Mouse (Mus musculus): ENCODE results near the gene Clasp1.
"Not testable (repeated sequence)": the region's sequence is repeated elsewhere in the genome, so short reads cannot be mapped to it uniquely, and the experiment has no call there.

Gene Clasp1

DNA sequence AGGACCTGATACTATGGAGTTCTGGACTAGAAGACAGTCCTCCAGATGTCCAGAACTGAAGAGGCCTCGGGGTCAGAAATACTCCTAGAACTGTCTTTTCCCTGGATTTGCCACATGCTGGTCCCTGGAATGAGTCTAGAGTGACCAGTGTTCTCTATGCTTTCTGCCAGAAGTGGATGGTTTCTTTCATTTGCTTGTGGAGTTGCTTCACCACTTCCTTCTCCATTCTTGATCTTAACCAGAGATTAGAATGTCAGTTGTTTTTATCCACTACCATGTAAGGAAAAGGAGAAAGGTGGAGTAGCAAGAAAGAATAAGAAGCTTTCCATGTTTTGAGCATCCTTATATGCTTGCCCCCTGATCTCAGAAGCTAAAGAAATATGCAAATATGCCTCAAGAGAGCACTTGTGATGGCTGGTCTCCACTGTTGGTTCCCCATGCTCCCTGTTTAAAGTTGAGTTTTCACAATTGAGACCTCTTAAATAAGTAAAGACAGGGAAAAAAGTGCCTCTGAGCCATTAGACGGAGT lies 191.4 kb downstream of the Clasp1 start:
- in situ Hi-C loops (cut with MseI, MboI), result no loop called here

GRCm38 (mm10) chr1:118581179-118581578 lies 192.3 kb downstream of the Clasp1 start:
- in situ Hi-C loops (cut with MseI, MboI), result no loop called here

- in situ Hi-C loops (cut with MseI, MboI), result no loop called here
Measured at GRCm38 (mm10) chr1:118589721-118590120, 200.9 kb downstream of the Clasp1 start.

GRCm38 (mm10) chr1:118592933-118593332 lies 204.1 kb downstream of the Clasp1 start:
- in situ Hi-C loops (cut with MseI, MboI), result no loop called here

- in situ Hi-C loops (cut with MseI, MboI), result no loop called here
Measured at GRCm38 (mm10) chr1:118595395-118595794, 206.5 kb downstream of the Clasp1 start.

GRCm38 (mm10) chr1:118597475-118598213 lies 208.8 kb downstream of the Clasp1 start:
- in situ Hi-C loops (cut with MseI, MboI), result no loop called here

- in situ Hi-C loops (cut with MseI, MboI), result no loop called here
Measured at GRCm38 (mm10) chr1:118598339-118598738, 209.5 kb downstream of the Clasp1 start.

DNA sequence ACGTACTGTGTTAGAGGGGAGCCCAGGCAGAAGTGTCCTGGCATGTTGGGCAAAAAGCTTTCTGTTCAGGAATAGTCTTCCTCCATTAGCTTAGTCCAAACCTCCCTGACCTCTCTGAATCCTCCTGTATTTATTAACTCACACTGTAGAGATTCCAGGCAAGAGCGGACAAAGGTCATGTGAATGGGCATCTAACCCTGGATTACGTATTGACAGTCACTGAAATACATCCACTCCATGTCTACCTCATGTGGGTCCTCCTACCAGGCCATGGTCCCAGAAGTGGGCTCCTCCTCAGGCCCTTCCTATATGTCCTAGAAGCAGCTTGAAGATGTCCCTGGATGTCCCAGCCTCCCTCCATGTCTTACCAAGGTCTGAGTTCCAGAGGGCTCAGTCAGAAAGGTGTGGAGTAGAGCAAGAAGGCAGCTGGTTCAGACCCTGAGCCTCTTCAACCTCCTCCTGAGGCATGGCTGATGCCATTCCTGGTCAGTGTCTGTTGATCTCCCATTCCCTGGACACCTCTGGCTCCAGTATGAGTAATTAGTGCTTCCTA lies 224.8 kb downstream of the Clasp1 start:
- in situ Hi-C loops (cut with MseI, MboI), result no loop called here

- in situ Hi-C loops (cut with MseI, MboI), result not testable (repeated sequence)
Measured at GRCm38 (mm10) chr1:118621055-118621454, 232.2 kb downstream of the Clasp1 start.

GRCm38 (mm10) chr1:118622857-118623256 lies 234.0 kb downstream of the Clasp1 start:
- in situ Hi-C loops (cut with MseI, MboI), result no loop called here

GRCm38 (mm10) chr1:118625461-118625860 lies 236.6 kb downstream of the Clasp1 start:
- in situ Hi-C loops (cut with MseI, MboI), result no loop called here

- in situ Hi-C loops (cut with MseI, MboI), result no loop called here
Measured at GRCm38 (mm10) chr1:118625921-118626320, 237.1 kb downstream of the Clasp1 start.

DNA sequence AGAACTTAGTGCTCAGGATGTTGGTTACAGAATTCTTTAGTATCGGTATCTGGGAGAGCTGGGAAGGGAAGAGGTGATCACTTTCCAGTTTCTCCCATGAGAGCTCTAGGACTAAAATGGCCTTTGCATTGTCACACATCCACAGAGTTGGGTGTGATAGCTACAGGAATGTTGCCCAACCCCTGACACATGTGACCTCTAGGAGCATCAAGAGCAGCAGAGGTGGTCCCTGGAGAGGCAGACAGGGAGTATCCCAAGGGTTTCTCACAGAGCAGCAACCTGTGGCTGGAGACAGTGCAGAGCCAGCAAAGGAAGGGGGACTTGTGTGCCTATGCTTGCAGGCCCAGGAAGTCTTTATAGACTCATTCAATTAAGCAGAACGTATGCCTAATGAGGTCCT lies 237.6 kb downstream of the Clasp1 start:
- in situ Hi-C loops (cut with MseI, MboI), result no loop called here

GRCm38 (mm10) chr1:118627781-118628464 lies 239.1 kb downstream of the Clasp1 start, which contains the start of gene Tfcp2l1:
Gene Tfcp2l1 (plus strand): TSS chr1:118627945.
- in situ Hi-C loops (cut with MseI, MboI), result no loop called here

- in situ Hi-C loops (cut with MseI, MboI), result no loop called here
Measured at GRCm38 (mm10) chr1:118633415-118633980, 244.6 kb downstream of the Clasp1 start.

DNA sequence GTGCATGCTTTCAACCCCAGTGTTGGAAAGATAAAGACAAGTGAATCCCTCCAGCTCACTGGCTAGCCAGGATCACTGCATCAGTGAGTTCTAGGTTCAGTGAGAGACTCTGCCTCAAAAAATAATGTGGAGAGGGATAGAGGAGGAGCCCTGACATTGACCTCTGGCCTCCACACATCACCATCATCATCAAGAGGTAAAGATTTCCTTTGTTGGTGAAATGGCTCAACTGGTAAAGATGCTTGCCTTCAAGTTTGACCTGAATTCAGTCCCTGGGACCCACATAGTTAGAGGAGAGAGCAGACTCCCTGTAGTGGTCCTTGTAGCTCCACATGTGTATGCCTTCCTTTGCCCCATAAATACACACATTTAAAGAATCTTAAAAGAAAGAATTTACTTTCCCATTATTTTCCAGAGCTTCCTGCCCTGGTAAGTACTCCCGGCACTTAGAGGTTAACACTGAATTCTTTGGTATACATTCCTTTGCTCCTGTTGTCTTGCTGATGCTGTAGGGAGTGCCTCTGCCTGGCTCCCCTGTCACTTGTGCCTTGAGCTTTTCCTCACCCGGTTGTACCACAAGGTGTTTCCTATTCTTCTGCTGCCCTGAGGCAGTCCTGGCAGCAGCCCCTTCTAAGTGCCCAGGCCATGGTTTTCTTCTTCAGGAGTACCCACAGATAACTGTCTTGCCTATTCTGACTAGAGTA lies 253.6 kb downstream of the Clasp1 start:
- in situ Hi-C loops (cut with MseI, MboI), result no loop called here

DNA sequence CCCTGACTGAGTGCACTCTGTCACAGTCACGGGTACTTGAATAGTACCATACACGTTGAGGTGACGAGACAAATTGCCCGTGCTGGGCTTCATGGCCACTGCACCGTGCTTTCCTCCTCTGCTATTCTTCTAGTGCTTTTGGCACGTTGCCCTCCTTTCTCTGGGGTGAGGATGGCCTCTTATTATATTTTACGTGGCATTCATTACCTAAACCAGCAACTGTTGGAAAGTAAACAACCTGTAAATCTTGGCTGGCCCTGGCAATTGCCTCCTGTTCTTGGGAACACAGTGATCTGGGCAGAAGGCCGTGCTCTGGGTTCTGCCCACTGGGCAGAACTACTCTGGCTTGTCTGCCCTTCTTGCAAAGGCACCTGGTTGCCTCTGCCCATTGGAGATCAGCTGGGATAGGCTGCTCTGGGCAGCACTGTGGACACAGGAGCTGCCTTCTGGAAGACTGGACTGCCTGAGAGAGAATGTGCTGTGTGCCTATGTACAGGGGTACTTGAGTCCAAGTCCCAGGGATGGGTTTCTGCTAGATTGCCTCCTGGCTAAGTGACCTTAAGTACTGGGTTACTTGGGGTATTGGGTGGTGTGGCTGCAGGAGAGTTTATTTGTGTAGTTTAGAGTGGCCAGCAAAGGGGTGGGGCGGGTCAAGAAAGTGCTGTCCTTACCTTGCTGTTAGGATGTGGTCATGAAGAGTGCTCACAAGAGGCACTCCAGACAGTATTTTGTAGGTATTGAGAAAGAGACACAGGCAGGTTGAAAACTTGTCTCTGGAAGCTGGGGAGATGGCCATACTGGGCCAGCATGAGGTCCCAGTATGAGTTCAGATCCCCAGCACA lies 254.5 kb downstream of the Clasp1 start:
- in situ Hi-C loops (cut with MseI, MboI), result no loop called here

GRCm38 (mm10) chr1:118645701-118646100 lies 256.8 kb downstream of the Clasp1 start:
- in situ Hi-C loops (cut with MseI, MboI), result no loop called here

DNA sequence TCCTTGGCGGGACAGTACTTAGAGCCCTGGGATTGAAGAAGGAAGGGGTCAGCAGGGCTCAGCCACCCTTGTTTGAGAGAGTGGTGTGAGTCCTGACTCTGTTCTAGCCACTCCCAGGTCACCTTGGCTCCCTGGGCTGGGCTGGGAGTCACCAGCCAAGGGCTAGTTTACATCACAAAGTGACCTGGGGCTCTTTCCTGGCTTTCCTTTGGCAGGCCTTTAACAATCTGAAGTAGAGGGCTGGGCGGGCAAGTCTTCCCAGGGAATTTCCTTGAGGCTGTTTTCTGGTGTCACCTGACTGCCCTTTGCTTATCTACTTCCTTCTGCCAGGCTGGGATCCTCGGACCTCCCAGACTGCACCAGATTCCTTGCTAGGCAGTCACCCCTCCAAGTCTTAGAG lies 259.2 kb downstream of the Clasp1 start:
- in situ Hi-C loops (cut with MseI, MboI), result no loop called here

- in situ Hi-C loops (cut with MseI, MboI), result no loop called here
Measured at GRCm38 (mm10) chr1:118649933-118650770, 261.3 kb downstream of the Clasp1 start.
